Mouse (Mus musculus) induced T-regulatory cell, adult 2 months (primary cell): ENCODE measurements around the gene Tnrc18.

Experiments
- DNase-seq: peaks from one replicate; pipeline ENCODE4 v3.0.0-alpha.2; 2012; ENCODE audit warnings: low read depth

Gene Tnrc18

DNA sequence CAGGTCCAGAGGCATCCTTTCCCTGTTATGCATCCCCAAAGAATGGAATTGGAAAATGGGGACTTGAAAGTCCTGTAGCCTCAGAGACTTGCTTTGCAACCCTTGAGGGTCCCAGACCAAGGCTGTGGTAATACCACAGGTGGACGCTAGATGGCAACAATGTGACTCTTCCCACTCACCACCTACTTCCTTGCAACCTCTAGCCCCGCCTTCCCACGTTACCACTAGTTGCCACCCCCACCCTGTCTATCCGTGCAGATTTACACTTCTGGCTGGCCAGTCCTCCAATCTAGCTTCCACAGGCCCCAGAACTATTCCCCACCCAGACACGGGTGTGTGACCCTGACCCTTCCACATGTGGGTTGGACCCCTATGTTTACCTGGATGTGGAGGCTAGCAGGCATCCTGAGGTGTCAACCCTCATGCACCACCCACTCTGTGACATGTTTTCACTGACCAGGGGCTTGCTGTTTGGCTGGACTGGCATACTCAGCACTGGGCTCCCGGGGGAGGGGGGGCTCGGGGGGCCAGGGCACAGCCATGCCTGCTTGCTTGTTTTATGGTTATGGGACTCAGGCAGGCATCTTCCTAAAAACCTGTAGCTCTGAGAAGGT, 93.8 kb downstream of the Tnrc18 start:
- peak; percentile 87 for DNase-seq

DNA sequence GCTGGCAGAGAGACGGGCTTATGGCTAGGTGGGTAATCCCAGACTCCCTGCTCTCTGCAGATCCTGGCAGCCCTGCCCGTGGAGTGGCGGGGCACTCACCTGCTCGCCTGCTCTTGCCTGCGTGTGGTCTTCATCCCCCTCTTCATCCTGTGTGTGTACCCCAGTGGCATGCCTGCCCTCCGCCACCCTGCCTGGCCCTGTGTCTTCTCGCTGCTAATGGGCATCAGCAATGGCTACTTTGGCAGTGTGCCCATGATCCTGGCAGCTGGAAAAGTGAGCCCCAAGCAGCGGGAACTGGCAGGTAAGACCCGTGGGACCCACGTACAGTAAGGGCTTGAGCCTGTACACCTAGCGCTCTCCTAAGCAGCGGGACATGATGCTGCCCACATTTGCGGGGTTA, 97.6 kb downstream of the Tnrc18 start:
- no peak for DNase-seq

DNA sequence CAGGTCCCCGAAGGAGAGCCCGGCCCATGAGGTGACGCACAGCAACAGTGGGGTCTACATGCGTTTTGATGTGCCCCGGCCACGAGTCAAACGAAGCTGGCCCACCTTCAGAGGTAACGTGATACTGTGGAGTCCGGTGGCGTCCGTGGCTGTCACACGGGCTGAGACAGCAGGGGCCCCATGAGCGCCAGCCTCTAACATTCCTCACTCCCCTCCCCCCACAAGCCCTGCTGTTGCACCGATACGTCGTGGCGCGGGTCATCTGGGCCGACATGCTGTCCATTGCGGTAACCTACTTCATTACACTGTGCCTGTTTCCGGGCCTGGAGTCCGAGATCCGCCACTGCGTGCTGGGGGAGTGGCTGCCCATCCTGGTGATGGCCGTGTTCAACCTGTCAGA, 99.0 kb downstream of the Tnrc18 start:
- DNase-seq, result no peak

DNA sequence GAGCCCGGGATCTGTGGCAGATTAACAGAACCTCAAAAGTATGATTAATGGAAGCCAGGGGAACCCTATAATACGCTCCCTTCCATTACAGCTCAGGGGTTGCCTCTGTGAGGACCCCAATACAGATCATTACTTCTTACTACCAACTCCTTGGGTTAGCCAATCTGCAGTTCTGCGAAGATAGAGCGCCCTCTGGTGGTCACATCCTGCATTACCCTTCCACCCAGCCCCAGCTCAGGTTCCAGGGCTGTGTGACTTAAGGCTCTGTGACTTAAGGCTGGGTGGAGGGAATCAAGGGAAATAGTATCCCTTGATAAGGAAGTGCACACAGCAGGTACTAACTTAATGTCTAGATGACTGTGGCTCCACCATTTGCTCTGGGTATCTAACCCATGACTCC, 99.4 kb downstream of the Tnrc18 start:
- peak; percentile 82 for DNase-seq

GRCm38 (mm10) chr5:142716056-142716455, 101.4 kb downstream of the Tnrc18 start:
- DNase-seq, result no peak

DNA sequence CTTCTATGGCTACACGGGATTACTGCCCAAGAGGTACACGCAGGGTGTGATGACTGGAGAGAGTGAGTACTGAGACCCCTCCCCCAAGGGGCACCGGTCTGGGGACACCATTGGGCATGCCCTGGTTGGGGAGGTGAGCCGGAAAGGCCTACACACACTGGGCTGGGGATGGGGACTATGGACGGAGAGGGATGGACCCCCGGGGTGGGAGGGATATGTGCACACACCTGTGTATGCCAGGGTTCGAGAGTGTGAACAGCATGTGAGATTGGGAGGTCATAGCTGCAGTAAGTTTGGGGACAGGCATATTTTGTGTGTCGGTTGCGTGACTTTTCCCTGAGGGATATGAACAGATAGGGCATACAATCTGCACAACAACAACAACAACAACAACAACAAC, 102.4 kb downstream of the Tnrc18 start:
- DNase-seq, result no peak

DNA sequence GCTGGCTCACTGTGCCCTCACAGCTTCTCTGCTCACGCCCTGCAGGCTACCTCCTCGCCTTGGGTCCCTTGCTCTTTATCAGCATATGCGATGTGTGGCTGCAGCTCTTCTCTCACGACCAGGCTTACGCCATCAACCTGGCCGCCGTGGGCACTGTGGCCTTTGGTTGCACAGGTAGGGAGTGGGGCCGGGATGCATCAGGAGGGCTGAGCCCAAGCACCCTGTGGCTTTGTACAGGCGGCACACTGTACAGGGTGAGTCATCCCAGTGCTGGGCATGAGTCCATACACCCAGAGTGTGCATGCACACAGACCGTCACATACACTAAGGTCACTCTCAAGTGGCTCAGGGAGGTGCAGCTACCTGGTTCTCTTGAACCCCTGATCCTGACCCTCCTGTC, 103.5 kb downstream of the Tnrc18 start:
- no peak for DNase-seq

DNA sequence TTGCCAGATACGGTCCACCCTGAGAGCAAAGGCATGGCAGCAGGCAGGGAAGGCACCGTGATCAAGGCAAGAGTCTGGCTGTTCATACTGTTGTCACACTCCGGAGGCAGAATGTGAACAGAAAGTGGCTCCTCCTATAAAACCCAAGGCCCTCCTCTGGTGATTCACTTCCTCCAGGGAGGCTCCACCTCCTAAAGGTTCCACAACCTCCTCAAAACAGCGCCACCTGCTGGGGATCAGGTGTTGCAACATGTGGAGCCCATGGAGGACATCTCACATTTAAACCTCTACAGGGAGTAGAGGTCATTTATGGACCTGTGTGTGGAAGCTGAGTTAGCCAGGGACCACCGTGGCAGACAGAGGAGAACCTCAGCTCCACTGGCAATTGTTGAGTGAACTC, 105.1 kb downstream of the Tnrc18 start:
- peak; percentile 33 for DNase-seq

DNA sequence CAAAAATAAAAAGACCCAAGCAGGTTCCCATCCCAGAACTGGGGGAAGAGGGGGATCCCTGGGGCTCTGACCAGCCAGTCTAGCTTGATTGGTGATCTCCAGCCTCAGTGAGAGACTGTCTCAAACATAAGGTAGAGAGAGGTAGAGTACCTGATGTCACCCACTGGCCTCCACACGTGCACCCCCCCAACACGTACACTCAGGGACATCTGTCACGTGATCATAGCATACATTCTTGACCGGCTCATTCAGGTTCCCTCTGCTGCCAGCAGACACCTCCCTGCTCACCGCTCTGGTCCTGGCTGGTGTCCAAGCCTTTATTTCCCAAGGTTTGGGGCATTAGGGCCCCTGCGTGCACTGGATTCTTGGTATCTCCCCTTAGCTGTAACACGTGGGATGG, 108.0 kb downstream of the Tnrc18 start:
- DNase-seq, result no peak

- DNase-seq, result no peak
Measured at GRCm38 (mm10) chr5:142707709-142708108, 109.8 kb downstream of the Tnrc18 start.

GRCm38 (mm10) chr5:142703569-142703968, 113.9 kb downstream of the Tnrc18 start:
- DNase-seq, result no peak

- DNase-seq, result no peak
Measured at GRCm38 (mm10) chr5:142702511-142703138, 114.8 kb downstream of the Tnrc18 start.

DNA sequence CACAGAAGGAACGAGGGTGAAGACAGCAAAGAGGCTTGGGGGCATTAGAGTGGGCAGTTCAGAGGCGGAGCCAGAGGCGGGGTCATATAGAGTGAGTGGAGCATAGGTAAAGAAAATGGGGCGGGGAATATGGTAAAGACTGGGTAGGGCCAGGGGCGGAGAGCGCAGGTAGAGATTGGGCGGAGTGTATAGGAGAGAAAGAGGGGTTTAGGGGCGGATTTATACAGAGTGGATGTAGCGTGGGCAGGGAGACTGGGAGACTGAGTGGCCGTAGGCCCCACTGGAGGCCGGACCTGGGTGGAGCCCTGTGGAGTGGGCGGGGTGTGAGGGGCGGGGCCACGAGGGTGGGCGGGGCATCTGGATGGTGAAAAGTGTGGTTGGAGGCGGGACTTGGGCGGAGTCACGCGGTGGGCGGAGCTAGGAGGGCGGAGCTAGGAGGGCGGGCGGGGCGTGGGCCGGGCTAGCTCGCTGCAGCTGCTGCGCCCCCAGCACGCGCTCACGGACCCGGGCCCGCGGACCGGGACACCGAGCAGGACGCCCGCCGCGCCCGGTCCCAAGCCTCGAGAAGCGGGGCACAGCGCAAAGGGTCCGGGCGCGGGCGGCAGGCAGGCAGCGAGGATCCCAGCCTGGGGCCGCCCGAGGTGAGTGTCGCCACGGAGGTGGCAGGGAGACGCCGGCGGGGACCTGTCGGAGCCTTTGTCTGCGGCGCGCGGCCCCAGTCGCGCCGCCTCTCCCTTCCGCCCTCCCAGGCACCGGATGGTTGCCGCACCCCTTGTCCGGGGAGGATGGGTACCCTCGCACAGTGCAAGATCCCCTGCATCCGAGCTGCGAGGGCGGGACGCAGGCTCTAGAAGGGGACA, 115.6 kb downstream of the Tnrc18 start:
- DNase-seq, result peak; percentile 70

GRCm38 (mm10) chr5:142700842-142701589, 116.4 kb downstream of the Tnrc18 start:
- peak; percentile 61 for DNase-seq

DNA sequence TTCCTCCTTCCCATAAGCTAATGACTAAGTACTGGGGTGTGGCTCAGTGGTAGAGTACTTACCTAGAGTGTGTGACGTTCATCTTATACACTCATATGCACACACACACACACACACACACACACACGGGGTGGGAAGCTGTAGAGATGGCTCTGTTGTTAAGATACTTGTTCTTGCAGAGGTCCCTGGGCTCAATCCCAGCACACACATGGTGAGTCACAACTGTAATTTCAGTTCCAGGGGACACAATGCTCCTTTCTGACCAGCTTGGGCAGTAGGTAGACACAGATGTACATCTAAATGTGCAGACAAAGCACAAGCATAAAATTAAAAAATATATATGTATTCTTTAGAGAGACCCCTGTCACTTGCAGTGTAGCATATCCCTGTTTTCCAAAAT, 119.7 kb downstream of the Tnrc18 start:
- no peak for DNase-seq

DNA sequence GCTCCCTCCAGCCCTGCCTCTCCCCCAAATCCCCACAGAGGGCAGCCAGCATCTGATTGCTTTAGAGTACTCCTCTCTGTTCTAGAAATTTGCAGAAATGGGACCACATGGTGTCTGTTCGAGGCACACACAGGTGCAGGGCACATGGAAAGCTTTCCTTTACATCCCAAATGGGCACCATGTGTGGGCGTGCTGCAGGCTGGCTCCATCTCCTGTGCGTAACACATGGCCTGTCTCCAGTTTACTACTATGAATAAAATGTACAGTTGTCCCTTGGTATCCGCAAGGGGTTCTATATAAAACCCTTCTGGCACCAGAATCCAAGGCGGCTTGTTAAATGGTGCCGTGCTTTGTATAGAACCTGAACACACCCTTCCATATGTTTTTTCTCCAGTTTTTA, 120.6 kb downstream of the Tnrc18 start:
- no peak for DNase-seq

DNA sequence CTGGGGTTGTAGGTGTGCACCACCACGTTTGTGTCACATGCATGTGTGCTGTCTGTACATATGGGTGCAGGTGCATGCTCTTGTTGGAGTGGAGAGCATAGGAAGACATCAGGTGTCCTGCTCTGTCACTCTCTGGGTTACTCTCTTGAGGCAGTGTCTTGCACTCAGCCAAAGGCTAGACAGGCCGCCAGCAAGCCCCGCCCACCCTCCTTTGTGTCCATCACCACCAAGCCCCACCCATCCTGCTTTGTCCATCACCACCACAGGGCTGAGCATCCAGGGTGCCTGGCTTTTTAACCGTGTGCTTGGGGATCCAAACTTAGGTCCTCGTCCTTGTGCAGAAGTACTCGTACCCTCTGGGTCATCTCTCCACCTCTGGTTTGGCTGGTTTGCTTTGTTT, 121.2 kb downstream of the Tnrc18 start:
- no peak for DNase-seq

DNA sequence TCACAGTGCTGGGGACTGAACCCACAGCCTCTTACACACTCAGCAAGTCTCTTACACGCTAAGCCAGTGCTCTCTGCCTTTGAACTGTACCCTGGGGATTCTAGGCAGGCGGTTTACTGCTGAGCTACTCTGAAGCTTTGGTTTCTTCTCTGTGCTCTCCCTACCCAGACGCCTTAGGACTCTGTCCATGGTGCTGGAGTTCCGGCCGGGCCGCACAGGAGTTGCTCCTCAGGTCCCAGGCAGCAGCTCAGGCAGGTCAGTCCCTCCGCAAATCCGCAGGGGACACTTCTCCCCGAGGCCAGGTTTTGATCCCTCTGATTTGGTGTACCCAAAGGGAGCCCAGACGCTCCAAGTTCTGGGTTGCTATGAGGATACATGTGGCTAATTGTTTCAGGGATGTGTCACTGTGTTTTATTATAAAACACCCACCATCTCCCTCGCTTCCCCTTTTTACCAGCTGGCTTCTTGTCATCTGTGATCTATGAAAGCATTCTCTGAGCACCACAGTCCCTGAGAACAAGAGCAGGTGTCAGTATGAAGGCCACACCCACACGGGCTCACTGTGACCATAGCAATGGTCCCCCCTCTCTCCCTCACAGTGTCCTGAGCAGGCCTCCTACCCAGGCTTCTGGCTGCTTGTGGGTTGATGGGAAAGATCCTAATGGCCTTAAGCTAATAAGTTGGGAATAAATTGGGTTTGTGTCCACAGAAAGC, 122.7 kb downstream of the Tnrc18 start:
- DNase-seq, result peak; percentile 39

- no peak for DNase-seq
Measured at GRCm38 (mm10) chr5:142693738-142694430, 123.6 kb downstream of the Tnrc18 start.

- DNase-seq, result no peak
Measured at GRCm38 (mm10) chr5:142692971-142693737, 124.3 kb downstream of the Tnrc18 start.
